Mouse (Mus musculus): Measurements from ENCODE around the gene Scfd2. TPM values are rescaled to one million over a fixed set of nuclear protein-coding genes. Genes with fewer than 3 reads are reported as not detected.
A peak's percentile ranks its signal among the peaks of the same experiment; 100 is the strongest.

Scfd2 gene
- 10 to 100 TPM in 25 of 26 experiments, 1 to 10 TPM in 1; 3.9 to 49.9 (median 34.8) TPM for total RNA-seq (2018; cell fraction: chromatin; rRNA removed)
- 10 to 100 TPM in 1 of 26 experiments, 1 to 10 TPM in 25; 5.5 to 10.1 (median 7.3) TPM for total RNA-seq (2018; cell fraction: cytosol; rRNA removed)
- 10 to 100 TPM in 19 of 26 experiments, 1 to 10 TPM in 7; 6.7 to 35.3 (median 17.6) TPM for total RNA-seq (2018; cell fraction: nucleus; rRNA removed)
- polyA plus RNA-seq (2018) = 3.7 to 8.3 TPM (median 7.1 TPM) in 3 replicates

GRCm38 (mm10) chr5:74531630-74532280 is at the start of gene Scfd2:
TSS of gene Scfd2 (minus strand) at chr5:74531759.
- H3K79me2 ChIP-seq (ENCODE audit: inconsistent target) = peaks cover 10% of the 10 kb centered on the region

GRCm38 (mm10) chr5:74571767-74572166 is 40.2 kb upstream of the Scfd2 start:
- H3K4me3 ChIP-seq (ENCODE audit: inconsistent target) = no peak overlapping the region
- no peak overlapping the region for H3K27ac ChIP-seq
- 97% methylated on average over 6 of the region's 6 CpGs for WGBS (ENCODE audit: missing documents)
- peaks cover 31% of the 10 kb centered on the region; the same call in 1 of the 2 replicates for H3K36me3 ChIP-seq (ENCODE audit: inconsistent target)
- no peaks in the 10 kb centered on the region for H3K79me2 ChIP-seq (ENCODE audit: inconsistent target)

More at GRCm38 (mm10) chr5:74531630-74532280, at the start of gene Scfd2:
- peak within 1 kb of the TSS; percentile 67 for H3K4me3 ChIP-seq (ENCODE audit: inconsistent target)
- peak within 1 kb of the TSS; percentile 12; the same call in 1 of the 2 replicates for H3K27ac ChIP-seq
- H3K36me3 ChIP-seq (ENCODE audit: inconsistent target) = no peaks in the 10 kb centered on the region
- WGBS (ENCODE audit: missing documents) = 7% methylated on average over 35 of the region's 35 CpGs

GRCm38 (mm10) chr5:74561151-74561550 is 29.6 kb upstream of the Scfd2 start:
- H3K79me2 ChIP-seq (ENCODE audit: inconsistent target) = no peaks in the 10 kb centered on the region
- H3K27ac ChIP-seq = no peak overlapping the region
- 100% methylated on average over 1 of the region's 1 CpGs for WGBS (ENCODE audit: missing documents)
- peaks cover 44% of the 10 kb centered on the region for H3K36me3 ChIP-seq (ENCODE audit: inconsistent target)
- H3K4me3 ChIP-seq (ENCODE audit: inconsistent target) = no peak overlapping the region

- WGBS (ENCODE audit: missing documents) = 87% methylated on average over 8 of the region's 8 CpGs
- Histone ChIP-seq H3K27ac (no peak overlapping the region), H3K36me3 (ENCODE audit: inconsistent target) (peaks cover 75% of the 10 kb centered on the region), H3K79me2 (ENCODE audit: inconsistent target) (peaks cover 12% of the 10 kb centered on the region; the same call in 1 of the 2 replicates), H3K4me3 (ENCODE audit: inconsistent target) (no peak overlapping the region)
Measured at GRCm38 (mm10) chr5:74549566-74549965, 18.0 kb upstream of the Scfd2 start.

GRCm38 (mm10) chr5:74545606-74546005 is 14.0 kb upstream of the Scfd2 start:
- peaks cover 35% of the 10 kb centered on the region for H3K79me2 ChIP-seq (ENCODE audit: inconsistent target)
- H3K27ac ChIP-seq = no peak overlapping the region
- H3K4me3 ChIP-seq (ENCODE audit: inconsistent target) = no peak overlapping the region
- 97% methylated on average over 4 of the region's 4 CpGs for WGBS (ENCODE audit: missing documents)
- peaks cover 55% of the 10 kb centered on the region for H3K36me3 ChIP-seq (ENCODE audit: inconsistent target)

- WGBS (ENCODE audit: missing documents) = 52% methylated on average over 12 of the region's 12 CpGs
- peaks cover 56% of the 10 kb centered on the region for H3K79me2 ChIP-seq (ENCODE audit: inconsistent target)
- H3K27ac ChIP-seq = peak overlapping the region; percentile 53
- H3K4me3 ChIP-seq (ENCODE audit: inconsistent target) = peak overlapping the region; percentile 68
- no peaks in the 10 kb centered on the region for H3K36me3 ChIP-seq (ENCODE audit: inconsistent target)
Measured at GRCm38 (mm10) chr5:74536180-74536947, 4.8 kb upstream of the Scfd2 start.

- peaks cover 47% of the 10 kb centered on the region for H3K79me2 ChIP-seq (ENCODE audit: inconsistent target)
- H3K36me3 ChIP-seq (ENCODE audit: inconsistent target) = no peaks in the 10 kb centered on the region
- peak within 1 kb of the TSS; percentile 68 for H3K4me3 ChIP-seq (ENCODE audit: inconsistent target)
- under 1% methylated on average over 73 of the region's 73 CpGs for WGBS (ENCODE audit: missing documents)
- peak within 1 kb of the TSS; percentile 53 for H3K27ac ChIP-seq
Measured at GRCm38 (mm10) chr5:74535240-74536021, 3.9 kb upstream of the Scfd2 start, which contains the start of gene Fip1l1. TSS of gene Fip1l1 (plus strand) at chr5:74535449.

- WGBS (ENCODE audit: missing documents) = 6% methylated on average over 16 of the region's 16 CpGs
- H3K4me3 ChIP-seq (ENCODE audit: inconsistent target) = peak overlapping the region; percentile 67
Measured at GRCm38 (mm10) chr5:74530785-74531184, 774 bp downstream of the Scfd2 start.

GRCm38 (mm10) chr5:74527025-74527424 is 4.5 kb downstream of the Scfd2 start:
- Histone ChIP-seq H3K79me2 (ENCODE audit: inconsistent target) (no peaks in the 10 kb centered on the region; the same call in 1 of the 2 replicates), H3K27ac (no peak overlapping the region), H3K36me3 (ENCODE audit: inconsistent target) (no peaks in the 10 kb centered on the region), H3K4me3 (ENCODE audit: inconsistent target) (no peak overlapping the region)
- 56% methylated on average over 5 of the region's 5 CpGs for WGBS (ENCODE audit: missing documents)

More at GRCm38 (mm10) chr5:74530785-74531184, 774 bp downstream of the Scfd2 start:
- Histone ChIP-seq H3K27ac (no peak overlapping the region), H3K79me2 (ENCODE audit: inconsistent target) (peaks cover under 1% of the 10 kb centered on the region), H3K36me3 (ENCODE audit: inconsistent target) (no peaks in the 10 kb centered on the region)

- Histone ChIP-seq H3K4me3 (ENCODE audit: inconsistent target) (no peak overlapping the region), H3K36me3 (ENCODE audit: inconsistent target) (no peaks in the 10 kb centered on the region), H3K27ac (no peak overlapping the region), H3K79me2 (ENCODE audit: inconsistent target) (no peaks in the 10 kb centered on the region)
Measured at GRCm38 (mm10) chr5:74511686-74512085, 19.9 kb downstream of the Scfd2 start.

- no peak overlapping the region for H3K27ac ChIP-seq
- 95% methylated on average over 3 of the region's 3 CpGs for WGBS (ENCODE audit: missing documents)
- H3K4me3 ChIP-seq (ENCODE audit: inconsistent target) = no peak overlapping the region
- H3K36me3 ChIP-seq (ENCODE audit: inconsistent target) = no peaks in the 10 kb centered on the region
- H3K79me2 ChIP-seq (ENCODE audit: inconsistent target) = no peaks in the 10 kb centered on the region
Measured at GRCm38 (mm10) chr5:74492705-74493104, 38.9 kb downstream of the Scfd2 start.

- no peak overlapping the region for H3K27ac ChIP-seq
- no peaks in the 10 kb centered on the region for H3K79me2 ChIP-seq (ENCODE audit: inconsistent target)
- H3K36me3 ChIP-seq (ENCODE audit: inconsistent target) = no peaks in the 10 kb centered on the region
- 87% methylated on average over 4 of the region's 4 CpGs for WGBS (ENCODE audit: missing documents)
- no peak overlapping the region for H3K4me3 ChIP-seq (ENCODE audit: inconsistent target)
Measured at GRCm38 (mm10) chr5:74484646-74485045, 46.9 kb downstream of the Scfd2 start.

GRCm38 (mm10) chr5:74482633-74483032 is 48.9 kb downstream of the Scfd2 start:
- Histone ChIP-seq H3K4me3 (ENCODE audit: inconsistent target) (no peak overlapping the region), H3K27ac (no peak overlapping the region), H3K79me2 (ENCODE audit: inconsistent target) (no peaks in the 10 kb centered on the region), H3K36me3 (ENCODE audit: inconsistent target) (no peaks in the 10 kb centered on the region)
- 88% methylated on average over 6 of the region's 6 CpGs for WGBS (ENCODE audit: missing documents)

GRCm38 (mm10) chr5:74482034-74482433 is 49.5 kb downstream of the Scfd2 start:
- Histone ChIP-seq H3K27ac (no peak overlapping the region), H3K36me3 (ENCODE audit: inconsistent target) (no peaks in the 10 kb centered on the region), H3K79me2 (ENCODE audit: inconsistent target) (no peaks in the 10 kb centered on the region), H3K4me3 (ENCODE audit: inconsistent target) (no peak overlapping the region)
- WGBS (ENCODE audit: missing documents) = 97% methylated on average over 3 of the region's 3 CpGs

Measured in macrophage (primary cell).